Mouse (Mus musculus): Measurements from ENCODE around the gene Wwc1. TPM values are rescaled to one million over a fixed set of nuclear protein-coding genes. Genes with fewer than 3 reads are reported as not detected.

Gene Wwc1
- polyA plus RNA-seq, 1 experiment from 2014 or later: 13.8 TPM

DNA sequence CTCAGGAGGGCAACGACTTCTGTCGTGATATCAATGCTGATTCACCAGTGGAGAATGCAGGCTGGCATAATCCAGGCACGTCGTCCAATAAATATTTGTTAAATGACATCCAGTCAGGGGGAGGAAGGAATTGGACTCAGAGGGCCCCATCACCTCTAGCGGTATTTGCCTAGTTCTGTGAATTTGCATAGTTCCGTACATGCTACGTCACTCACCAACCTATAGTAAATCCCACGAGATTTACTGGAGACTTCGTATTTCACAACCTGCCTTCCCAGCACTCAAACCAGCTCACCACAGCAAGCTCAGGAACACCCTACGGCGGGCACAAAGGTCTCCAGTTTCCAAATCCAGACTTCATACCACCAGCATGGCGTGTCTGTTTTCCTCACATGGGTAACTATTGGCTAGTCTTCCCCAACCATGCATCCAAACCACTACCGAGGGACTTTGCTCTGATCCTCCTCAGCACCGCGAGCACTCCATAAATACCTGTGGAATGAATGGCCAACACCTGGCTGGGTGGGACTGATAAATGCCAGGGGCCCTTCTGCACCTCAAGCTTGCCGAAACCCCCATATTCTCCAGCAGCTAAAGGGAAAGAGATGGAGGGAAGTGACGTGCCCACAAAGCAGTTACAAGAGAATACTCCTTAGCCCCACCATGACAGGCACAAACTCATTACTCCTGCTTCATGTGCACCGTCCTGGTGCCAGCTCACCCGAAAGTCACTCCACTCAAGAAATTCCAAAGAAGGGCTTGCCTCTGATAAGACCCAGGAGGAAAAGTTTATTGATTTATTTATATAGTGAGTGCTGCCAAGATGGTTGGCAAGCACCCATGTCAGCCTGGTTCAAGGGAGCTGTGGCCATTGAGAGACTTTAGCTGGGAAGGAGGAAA lies 9.3 kb downstream of the Wwc1 start:
- H3K4me3 ChIP-seq: no peak overlapping the region
- H3K36me3 ChIP-seq: no peaks in the 10 kb centered on the region
- no peak overlapping the region for H3K4me2 ChIP-seq
- H3K9ac ChIP-seq: no peak overlapping the region
- 88% methylated on average over 19 of the region's 19 CpGs for WGBS
- no peak for ATAC-seq (ENCODE audit: low FRiP score, low read depth)
- peaks cover 28% of the 10 kb centered on the region for H3K4me1 ChIP-seq (replicated peaks)
- H3K9me3 ChIP-seq: no peaks in the 10 kb centered on the region
- no peak overlapping the region for H3K27ac ChIP-seq (replicated peaks)
- no peaks in the 10 kb centered on the region for H3K27me3 ChIP-seq

DNA sequence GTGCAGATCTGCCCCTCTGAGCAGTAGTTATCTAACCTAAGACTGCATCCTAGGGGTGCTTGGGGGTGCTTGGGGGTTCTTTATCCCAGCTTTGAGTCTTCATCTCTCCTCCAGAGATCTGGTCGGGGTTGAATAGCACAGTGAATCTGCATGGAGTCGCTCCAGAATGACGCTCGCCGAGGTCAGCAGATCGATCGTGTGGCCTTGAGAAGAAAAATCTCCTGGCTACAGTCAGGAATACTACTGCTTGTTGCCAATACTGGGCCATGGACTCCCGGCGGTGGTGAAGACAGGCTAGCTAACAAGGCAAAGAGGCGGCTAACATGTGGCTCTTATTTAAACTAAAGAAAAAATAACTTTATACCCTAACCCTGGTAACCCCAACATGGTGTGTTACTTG lies 12.0 kb downstream of the Wwc1 start:
- H3K27ac ChIP-seq (replicated peaks): no peak overlapping the region
- 93% methylated on average over 10 of the region's 10 CpGs for WGBS
- no peak overlapping the region for H3K4me3 ChIP-seq
- peaks cover 24% of the 10 kb centered on the region for H3K4me1 ChIP-seq (replicated peaks)
- no peaks in the 10 kb centered on the region for H3K27me3 ChIP-seq
- H3K36me3 ChIP-seq: no peaks in the 10 kb centered on the region
- H3K4me2 ChIP-seq: no peak overlapping the region
- no peaks in the 10 kb centered on the region for H3K9me3 ChIP-seq
- no peak overlapping the region for H3K9ac ChIP-seq
- no peak for ATAC-seq (ENCODE audit: low FRiP score, low read depth)

- WGBS: 86% methylated on average over 9 of the region's 9 CpGs
Observed at GRCm38 (mm10) chr11:35963981-35964549, 16.3 kb downstream of the Wwc1 start.

DNA sequence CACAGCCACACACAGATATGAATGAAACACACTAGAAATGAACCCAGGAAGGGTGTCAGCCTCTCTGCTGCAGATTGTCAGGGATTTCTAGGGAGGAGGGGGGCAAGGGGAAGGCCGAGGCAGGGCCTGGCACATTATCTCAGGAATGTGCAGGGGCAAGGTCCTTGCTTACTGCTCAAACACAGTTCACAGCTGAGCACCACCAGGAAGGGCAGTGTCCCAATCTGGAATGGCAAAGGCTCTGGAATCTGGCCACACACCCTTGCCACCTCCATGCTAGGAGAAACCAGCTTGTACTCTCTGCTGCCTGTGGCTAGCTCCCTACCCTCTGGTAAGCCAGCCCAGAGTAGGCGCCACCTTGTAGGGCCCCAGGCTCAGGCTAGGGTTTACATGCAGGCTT lies 16.8 kb downstream of the Wwc1 start:
- peaks cover 8% of the 10 kb centered on the region; the same call in 1 of the 2 replicates for H3K4me1 ChIP-seq (replicated peaks)
- H3K27me3 ChIP-seq: no peaks in the 10 kb centered on the region
- no peak overlapping the region for H3K27ac ChIP-seq (replicated peaks)
- H3K9ac ChIP-seq: no peak overlapping the region
- no peaks in the 10 kb centered on the region for H3K36me3 ChIP-seq
- H3K9me3 ChIP-seq: no peaks in the 10 kb centered on the region
- no peak overlapping the region for H3K4me3 ChIP-seq
- WGBS: 59% methylated on average over 2 of the region's 2 CpGs
- H3K4me2 ChIP-seq: no peak overlapping the region
- no peak for ATAC-seq (ENCODE audit: low FRiP score, low read depth)

More at GRCm38 (mm10) chr11:35963981-35964549, 16.3 kb downstream of the Wwc1 start:
- no peak overlapping the region for H3K9ac ChIP-seq
- H3K4me3 ChIP-seq: no peak overlapping the region
- no peaks in the 10 kb centered on the region for H3K27me3 ChIP-seq
- H3K9me3 ChIP-seq: no peaks in the 10 kb centered on the region
- no peak overlapping the region for H3K4me2 ChIP-seq
- no peaks in the 10 kb centered on the region for H3K36me3 ChIP-seq
- no peak overlapping the region for H3K27ac ChIP-seq (replicated peaks)
- H3K4me1 ChIP-seq (replicated peaks): peaks cover 8% of the 10 kb centered on the region; the same call in 1 of the 2 replicates
- ATAC-seq (ENCODE audit: low FRiP score, low read depth): no peak

GRCm38 (mm10) chr11:35962431-35962830 lies 17.9 kb downstream of the Wwc1 start:
- Histone ChIP-seq H3K9me3 (no peaks in the 10 kb centered on the region), H3K4me2 (no peak overlapping the region), H3K4me1 (replicated peaks) (peaks cover 15% of the 10 kb centered on the region), H3K4me3 (no peak overlapping the region), H3K27ac (replicated peaks) (no peak overlapping the region), H3K9ac (no peak overlapping the region), H3K27me3 (no peaks in the 10 kb centered on the region), H3K36me3 (no peaks in the 10 kb centered on the region)
- 95% methylated on average over 2 of the region's 2 CpGs for WGBS
- no peak for ATAC-seq (ENCODE audit: low FRiP score, low read depth)

DNA sequence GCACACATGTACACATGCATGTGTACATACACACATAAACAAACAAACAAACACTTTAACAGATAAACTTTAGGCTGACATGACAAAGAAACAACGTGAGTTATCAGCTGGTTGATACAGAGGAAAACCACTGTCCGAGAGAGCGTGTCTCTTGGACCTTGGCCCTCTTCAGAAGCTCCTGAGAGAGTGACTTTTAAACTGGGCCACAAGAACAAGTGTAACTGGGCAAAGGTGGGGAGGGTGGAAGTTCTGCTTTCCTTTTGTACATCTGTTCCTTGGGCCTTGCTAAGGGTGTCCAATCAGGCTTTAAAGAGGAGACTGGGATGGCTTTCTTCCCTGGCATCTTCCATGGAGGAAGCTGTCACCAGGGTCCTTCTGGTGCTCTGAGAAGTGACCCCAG lies 21.1 kb downstream of the Wwc1 start:
- H3K9ac ChIP-seq: no peak overlapping the region
- no peaks in the 10 kb centered on the region for H3K36me3 ChIP-seq
- H3K27ac ChIP-seq (replicated peaks): no peak overlapping the region
- no peaks in the 10 kb centered on the region for H3K27me3 ChIP-seq
- no peak overlapping the region for H3K4me3 ChIP-seq
- no peak overlapping the region for H3K4me2 ChIP-seq
- no peak for ATAC-seq (ENCODE audit: low FRiP score, low read depth)
- 93% methylated on average over 3 of the region's 3 CpGs for WGBS
- no peaks in the 10 kb centered on the region for H3K9me3 ChIP-seq
- peaks cover 15% of the 10 kb centered on the region for H3K4me1 ChIP-seq (replicated peaks)

DNA sequence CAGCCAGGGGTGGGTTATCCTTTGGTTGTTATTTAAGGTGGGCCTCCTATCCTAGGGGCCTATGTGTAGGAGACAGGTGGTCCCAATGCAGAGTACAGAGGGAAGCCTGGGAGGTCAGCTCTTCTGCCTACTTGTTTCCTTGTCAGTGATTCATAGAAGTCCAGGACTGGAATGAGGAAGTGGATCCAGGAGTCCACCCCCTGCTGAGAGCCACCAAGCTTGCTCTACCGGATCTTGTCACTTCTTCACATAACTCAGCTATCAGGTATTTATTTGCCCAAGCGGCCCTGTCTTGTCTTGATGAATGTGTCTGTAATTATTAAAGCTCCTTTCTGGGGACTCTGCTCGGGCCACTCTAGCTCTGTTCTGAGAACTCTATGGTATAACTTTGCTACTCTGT lies 24.8 kb downstream of the Wwc1 start:
- no peak overlapping the region for H3K9ac ChIP-seq
- H3K4me3 ChIP-seq: no peak overlapping the region
- WGBS: 74% methylated on average over 3 of the region's 3 CpGs
- H3K4me2 ChIP-seq: no peak overlapping the region
- peaks cover 8% of the 10 kb centered on the region; the same call in 1 of the 2 replicates for H3K4me1 ChIP-seq (replicated peaks)
- H3K27me3 ChIP-seq: no peaks in the 10 kb centered on the region
- no peak for ATAC-seq (ENCODE audit: low FRiP score, low read depth)
- no peaks in the 10 kb centered on the region for H3K36me3 ChIP-seq
- no peaks in the 10 kb centered on the region for H3K9me3 ChIP-seq
- H3K27ac ChIP-seq (replicated peaks): no peak overlapping the region

DNA sequence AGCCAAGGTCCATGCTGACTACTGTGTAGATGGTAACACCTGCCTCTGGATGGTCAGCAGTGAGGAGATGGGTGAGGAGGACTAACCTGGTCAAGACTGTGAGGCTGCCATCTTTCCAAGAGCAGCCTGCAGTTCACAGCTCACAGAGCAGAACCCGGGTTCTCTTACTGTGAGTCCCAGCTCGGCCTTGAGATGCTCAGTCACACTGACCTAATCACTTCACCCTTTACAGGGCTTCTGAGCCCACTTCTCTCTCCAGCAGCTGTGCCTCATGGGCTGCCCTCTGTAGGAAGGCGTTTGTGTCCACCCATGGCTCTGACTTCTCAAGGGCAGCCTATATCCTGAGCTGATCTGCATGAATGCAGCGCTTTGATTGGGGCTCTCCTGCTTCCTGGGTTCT lies 27.1 kb downstream of the Wwc1 start:
- WGBS: 92% methylated on average over 4 of the region's 4 CpGs
- no peak overlapping the region for H3K4me2 ChIP-seq
- H3K36me3 ChIP-seq: no peaks in the 10 kb centered on the region
- H3K27ac ChIP-seq (replicated peaks): no peak overlapping the region
- no peak overlapping the region for H3K9ac ChIP-seq
- H3K4me3 ChIP-seq: no peak overlapping the region
- no peaks in the 10 kb centered on the region for H3K9me3 ChIP-seq
- ATAC-seq (ENCODE audit: low FRiP score, low read depth): no peak
- H3K4me1 ChIP-seq (replicated peaks): peaks cover 11% of the 10 kb centered on the region; the same call in 1 of the 2 replicates
- H3K27me3 ChIP-seq: no peaks in the 10 kb centered on the region

- WGBS: 69% methylated on average over 4 of the region's 4 CpGs
- ATAC-seq (ENCODE audit: low FRiP score, low read depth): no peak
- Histone ChIP-seq H3K36me3 (no peaks in the 10 kb centered on the region), H3K4me3 (no peak overlapping the region), H3K4me2 (no peak overlapping the region), H3K9me3 (no peaks in the 10 kb centered on the region), H3K27ac (replicated peaks) (no peak overlapping the region), H3K27me3 (no peaks in the 10 kb centered on the region), H3K9ac (no peak overlapping the region), H3K4me1 (replicated peaks) (0 out of 2 replicates have a peak, but pooled peaks cover 7% of the 10 kb centered on the region)
Observed at GRCm38 (mm10) chr11:35951727-35952065, 28.6 kb downstream of the Wwc1 start.

- 73% methylated on average over 15 of the region's 15 CpGs for WGBS
- no peak overlapping the region for H3K27ac ChIP-seq (replicated peaks)
- H3K4me2 ChIP-seq: no peak overlapping the region
- H3K36me3 ChIP-seq: no peaks in the 10 kb centered on the region
- H3K4me1 ChIP-seq (replicated peaks): 0 out of 2 replicates have a peak, but pooled peaks cover 7% of the 10 kb centered on the region
- no peaks in the 10 kb centered on the region for H3K27me3 ChIP-seq
- H3K4me3 ChIP-seq: no peak overlapping the region
- no peaks in the 10 kb centered on the region for H3K9me3 ChIP-seq
- no peak overlapping the region for H3K9ac ChIP-seq
- no peak for ATAC-seq (ENCODE audit: low FRiP score, low read depth)
Observed at GRCm38 (mm10) chr11:35951058-35951726, 29.1 kb downstream of the Wwc1 start.

GRCm38 (mm10) chr11:35950466-35950865 lies 29.9 kb downstream of the Wwc1 start:
- WGBS: 82% methylated on average over 7 of the region's 7 CpGs

GRCm38 (mm10) chr11:35950011-35950410 lies 30.3 kb downstream of the Wwc1 start:
- Histone ChIP-seq H3K4me2 (no peak overlapping the region), H3K27me3 (no peaks in the 10 kb centered on the region), H3K4me1 (replicated peaks) (0 out of 2 replicates have a peak, but pooled peaks cover 7% of the 10 kb centered on the region), H3K36me3 (no peaks in the 10 kb centered on the region), H3K4me3 (no peak overlapping the region), H3K9me3 (no peaks in the 10 kb centered on the region), H3K27ac (replicated peaks) (no peak overlapping the region), H3K9ac (no peak overlapping the region)
- ATAC-seq (ENCODE audit: low FRiP score, low read depth): no peak
- WGBS: 82% methylated on average over 3 of the region's 3 CpGs

More at GRCm38 (mm10) chr11:35950466-35950865, 29.9 kb downstream of the Wwc1 start:
- 0 out of 2 replicates have a peak, but pooled peaks cover 7% of the 10 kb centered on the region for H3K4me1 ChIP-seq (replicated peaks)
- H3K9ac ChIP-seq: no peak overlapping the region
- no peak for ATAC-seq (ENCODE audit: low FRiP score, low read depth)
- H3K4me2 ChIP-seq: no peak overlapping the region
- no peaks in the 10 kb centered on the region for H3K36me3 ChIP-seq
- no peak overlapping the region for H3K27ac ChIP-seq (replicated peaks)
- no peaks in the 10 kb centered on the region for H3K27me3 ChIP-seq
- H3K9me3 ChIP-seq: no peaks in the 10 kb centered on the region
- H3K4me3 ChIP-seq: no peak overlapping the region

Data from hindbrain, embryonic 15.5 days (tissue).